Mouse (Mus musculus) thymus, adult 2 months (tissue): Measurements from ENCODE around the gene Gm973.

Source experiments
- CTCF ChIP-seq: fragments of 200-500 bp; IDR thresholded peaks from 2 replicates; pipeline ENCODE4 v1.5.1; 2012; ENCODE audit warnings: mild to moderate bottlenecking, control low read depth, low read length, moderate library complexity, borderline replicate concordance; ENCODE audit not compliant: control insufficient read depth, poor library complexity, insufficient read depth; ENCODE audit errors: extremely low read depth
- POLR2A ChIP-seq: fragments of 200-500 bp; IDR thresholded peaks from 2 replicates; pipeline ENCODE4 v1.6.1; 2012; ENCODE audit warnings: mild to moderate bottlenecking, low read length, control low read depth, moderate library complexity; ENCODE audit not compliant: control insufficient read depth, poor library complexity, insufficient read depth; ENCODE audit errors: extremely low read depth

DNA sequence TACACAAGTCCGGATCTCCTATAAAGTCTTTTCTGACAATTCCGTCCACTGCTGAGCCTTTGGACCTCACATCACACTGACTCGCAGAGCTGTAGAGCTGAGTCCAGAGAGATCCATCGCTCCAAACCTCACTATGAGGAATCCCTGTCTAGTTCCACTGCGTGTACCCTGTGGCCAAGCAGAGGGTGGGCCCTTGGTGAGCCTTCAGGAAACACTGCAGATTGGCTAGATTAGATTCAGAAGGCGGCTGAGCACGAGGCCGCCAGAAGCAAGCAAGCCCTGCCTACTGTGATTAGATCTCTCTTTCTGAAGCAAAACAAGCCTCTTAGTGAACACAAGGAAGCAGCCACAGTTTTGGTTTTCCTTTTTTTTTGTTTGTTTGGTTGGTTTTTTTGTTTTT, 27.8 kb downstream of the Gm973 start:
- TF ChIP-seq POLR2A: no peak
- TF ChIP-seq CTCF: no peak
